Comparison of ENCODE assay signal across 8 mouse cellular contexts in genomic region chr12:111669961-111670360, GRCm38 (mm10). TPM values are rescaled to one million over a fixed set of nuclear protein-coding genes. Genes with fewer than 3 reads are reported as not detected.
A peak's percentile ranks its signal among the peaks of the same experiment; 100 is the strongest.
DNase-seq lines count a peak whose midpoint lies in the region; ATAC-seq and TF ChIP-seq lines count a peak whose summit lies in the region.

No protein-coding gene starts in this region.

- no peak for DNase-seq in heart, postnatal 14 days
- DNase-seq in adipocyte (ENCODE audit: low spot score) = no peak
- no peak for DNase-seq in frontal cortex, postnatal 36 days (ENCODE audit: low spot score in 2 of 2)

- no peaks in the 10 kb centered on the region for H3K9me3 ChIP-seq in heart, embryonic 13.5 days
- no peaks in the 10 kb centered on the region for H3K9me3 ChIP-seq in heart, embryonic 16.5 days (replicated peaks; ENCODE audit: control insufficient read depth, low read length)
- no peaks in the 10 kb centered on the region for H3K9me3 ChIP-seq in midbrain, embryonic 12.5 days

- peaks cover 1% of the 10 kb centered on the region; the same call in 1 of the 2 replicates for H3K36me3 ChIP-seq in heart, embryonic 13.5 days
- no peaks in the 10 kb centered on the region for H3K36me3 ChIP-seq in heart, embryonic 16.5 days (ENCODE audit: control insufficient read depth, insufficient read depth)
- peaks cover 31% of the 10 kb centered on the region for H3K36me3 ChIP-seq in midbrain, embryonic 12.5 days

- TF ChIP-seq POLR2A in cortical plate, adult 2 months (IDR thresholded peaks at IDR 0.05; ENCODE audit: extremely low read depth, insufficient read depth, low read length) = no peak

- ATAC-seq in heart, embryonic 13.5 days (ENCODE audit: extremely low read depth, insufficient number of reproducible peaks, low FRiP score, low TSS enrichment) = no peak
- ATAC-seq in heart, embryonic 16.5 days (replicated peaks; ENCODE audit: extremely low read depth, insufficient read depth, low FRiP score) = no peak
- ATAC-seq in midbrain, embryonic 12.5 days (ENCODE audit: low FRiP score, low read depth) = no peak
- ATAC-seq in frontal cortex, adult (ENCODE audit: low TSS enrichment) = no peak

- WGBS in heart, embryonic 13.5 days = 56% methylated on average over 8 of the region's 8 CpGs
- 66% methylated on average over 8 of the region's 8 CpGs for WGBS in heart, embryonic 16.5 days
- WGBS in midbrain, embryonic 12.5 days = 33% methylated on average over 8 of the region's 8 CpGs

- H3K4me3 ChIP-seq in heart, embryonic 13.5 days = peak overlapping the region; percentile 75; the same call in 1 of the 2 replicates
- H3K4me3 ChIP-seq in cortical plate, adult 2 months (ENCODE audit: insufficient read depth, low read length) = peak overlapping the region; percentile 99
- H3K4me3 ChIP-seq in heart, embryonic 16.5 days (ENCODE audit: low read length) = no peak overlapping the region
- H3K4me3 ChIP-seq in midbrain, embryonic 12.5 days = peak overlapping the region; percentile 93

- peaks cover 32% of the 10 kb centered on the region for H3K27me3 ChIP-seq in heart, embryonic 13.5 days (replicated peaks)
- no peaks in the 10 kb centered on the region; the same call in 1 of the 2 replicates for H3K27me3 ChIP-seq in heart, embryonic 16.5 days (ENCODE audit: control insufficient read depth, insufficient read depth, low read length)
- H3K27me3 ChIP-seq in midbrain, embryonic 12.5 days = peaks cover 17% of the 10 kb centered on the region

- H3K9ac ChIP-seq in heart, embryonic 13.5 days = no peak overlapping the region; the same call in 1 of the 2 replicates
- H3K9ac ChIP-seq in heart, embryonic 16.5 days (ENCODE audit: low read length) = no peak overlapping the region
- peak overlapping the region; percentile 94 for H3K9ac ChIP-seq in midbrain, embryonic 12.5 days (replicated peaks)

- H3K4me1 ChIP-seq in heart, embryonic 13.5 days = peaks cover 76% of the 10 kb centered on the region
- peaks cover 2% of the 10 kb centered on the region; the same call in 1 of the 2 replicates for H3K4me1 ChIP-seq in cortical plate, adult 2 months (ENCODE audit: control insufficient read depth, insufficient read depth, low read length)
- H3K4me1 ChIP-seq in heart, embryonic 16.5 days (ENCODE audit: control insufficient read depth, insufficient read depth, low read length) = peaks cover 57% of the 10 kb centered on the region
- H3K4me1 ChIP-seq in midbrain, embryonic 12.5 days = peaks cover 38% of the 10 kb centered on the region

- intact Hi-C loops in heart, postnatal 14 days (cut with DNase I) = loop anchor here (5.0 kb wide), 1 partner anchor 287 kb away; no protein-coding TSS in a partner anchor

- no peak overlapping the region for H3K27ac ChIP-seq in heart, embryonic 13.5 days (replicated peaks)
- peak overlapping the region; percentile 97 for H3K27ac ChIP-seq in cortical plate, adult 2 months (ENCODE audit: insufficient read depth, low read length)
- H3K27ac ChIP-seq in heart, embryonic 16.5 days (ENCODE audit: low read length) = no peak overlapping the region
- H3K27ac ChIP-seq in midbrain, embryonic 12.5 days (replicated peaks) = peak overlapping the region; percentile 92

- H3K4me2 ChIP-seq in heart, embryonic 13.5 days = peak overlapping the region; percentile 99
- peak overlapping the region; percentile 98; the same call in 1 of the 2 replicates for H3K4me2 ChIP-seq in heart, embryonic 16.5 days (ENCODE audit: low read depth, low read length)
- peak overlapping the region; percentile 96 for H3K4me2 ChIP-seq in midbrain, embryonic 12.5 days (replicated peaks)

- TF ChIP-seq CTCF in cortical plate, adult 2 months (IDR thresholded peaks at IDR 0.05; ENCODE audit: extremely low read depth, insufficient read depth, low read length) = no peak

RNA-seq across cellular contexts. Expression of gene Ckb, which starts 2.2 kb away (rescaled TPM):
- 279 and 320 TPM in 2 replicates for polyA plus RNA-seq in heart, embryonic 13.5 days (2015; fragmentation: Nextera tagmentation; extraction: Ambion mirVana)
- total RNA-seq in heart, postnatal 14 days (2021) = 100 to 1,000 TPM in 1 of 2 experiments, 10 to 100 TPM in 1; 98.4 to 117 TPM
- 3,152 and 3,325 TPM in 2 replicates for polyA plus RNA-seq in cortical plate, adult 2 months (2012; rRNA removed)
- polyA plus RNA-seq in heart, embryonic 16.5 days (2015; fragmentation: Nextera tagmentation; extraction: Ambion mirVana) = 388 and 414 TPM in 2 replicates
- polyA plus RNA-seq in midbrain, embryonic 12.5 days (2016; fragmentation: Nextera tagmentation; extraction: Ambion mirVana) = 2,376 and 2,635 TPM in 2 replicates

RNA-seq across cellular contexts. Expression of gene Trmt61a, which starts 7.9 kb away (rescaled TPM):
- polyA plus RNA-seq in heart, embryonic 13.5 days (2015; fragmentation: Nextera tagmentation; extraction: Ambion mirVana) = 7.8 and 8.3 TPM in 2 replicates
- total RNA-seq in heart, postnatal 14 days (2021) = 1 to 10 TPM; 3.3 to 4.7 TPM
- polyA plus RNA-seq in cortical plate, adult 2 months (2012; rRNA removed) = 20.0 and 20.8 TPM in 2 replicates
- 7.7 and 8.5 TPM in 2 replicates for polyA plus RNA-seq in heart, embryonic 16.5 days (2015; fragmentation: Nextera tagmentation; extraction: Ambion mirVana)
- polyA plus RNA-seq in midbrain, embryonic 12.5 days (2016; fragmentation: Nextera tagmentation; extraction: Ambion mirVana) = 11.8 and 13.2 TPM in 2 replicates

RNA-seq across cellular contexts. Expression of gene Bag5, which starts 43.1 kb away (rescaled TPM):
- 35.4 and 41.6 TPM in 2 replicates for polyA plus RNA-seq in heart, embryonic 13.5 days (2015; fragmentation: Nextera tagmentation; extraction: Ambion mirVana)
- 10 to 100 TPM; 22.6 to 22.7 TPM for total RNA-seq in heart, postnatal 14 days (2021)
- polyA plus RNA-seq in cortical plate, adult 2 months (2012; rRNA removed) = 49.6 and 51.0 TPM in 2 replicates
- polyA plus RNA-seq in heart, embryonic 16.5 days (2015; fragmentation: Nextera tagmentation; extraction: Ambion mirVana) = 40.9 and 42.9 TPM in 2 replicates
- polyA plus RNA-seq in midbrain, embryonic 12.5 days (2016; fragmentation: Nextera tagmentation; extraction: Ambion mirVana) = 62.0 and 64.0 TPM in 2 replicates

RNA-seq across cellular contexts. Expression of gene Apopt1, which starts 43.1 kb away (rescaled TPM):
- 41.0 and 45.5 TPM in 2 replicates for polyA plus RNA-seq in heart, embryonic 13.5 days (2015; fragmentation: Nextera tagmentation; extraction: Ambion mirVana)
- 10 to 100 TPM; 36.9 to 37.0 TPM for total RNA-seq in heart, postnatal 14 days (2021)
- 48.4 and 52.6 TPM in 2 replicates for polyA plus RNA-seq in cortical plate, adult 2 months (2012; rRNA removed)
- polyA plus RNA-seq in heart, embryonic 16.5 days (2015; fragmentation: Nextera tagmentation; extraction: Ambion mirVana) = 40.2 and 43.9 TPM in 2 replicates
- polyA plus RNA-seq in midbrain, embryonic 12.5 days (2016; fragmentation: Nextera tagmentation; extraction: Ambion mirVana) = 52.3 and 57.8 TPM in 2 replicates

Comparison
In these comparisons a context has a peak if more than half of its experiments do, and no peak if none do; other contexts are left out.
1. H3K27ac ChIP-seq: peak in cortical plate, adult 2 months (single experiment) and midbrain, embryonic 12.5 days (single experiment); none in heart, embryonic 13.5 days (single experiment) and heart, embryonic 16.5 days (single experiment).
2. Peak in every context shown above with its lines, with median percentiles within 50 percentile points of each other: H3K4me2 ChIP-seq.